Mouse (Mus musculus) lung, embryonic 16.5 days (tissue): ENCODE data around the gene Icam2. TPM values are rescaled to one million over a fixed set of nuclear protein-coding genes. Genes with fewer than 3 reads are reported as not detected.
A peak's percentile ranks its signal among the peaks of the same experiment; 100 is the strongest.
"Not testable (repeated sequence)": the region's sequence is repeated elsewhere in the genome, so short reads cannot be mapped to it uniquely, and the experiment has no call there.

Experiments
- ATAC-seq: fragments of 200-750 bp; cut with Nextera tagmentation; 2 replicates; pipeline ENCODE4 v1.8.0; 2017; ENCODE audit warnings: low read depth, mild to moderate bottlenecking, moderate library complexity
- H3K27ac ChIP-seq: fragments of 300-500 bp; sonication (generic); 2 replicates; pipeline ENCODE4 v1.5.1; 2014; ENCODE audit warnings: mild to moderate bottlenecking, control low read depth, low read length
- H3K27me3 ChIP-seq: fragments of 300-500 bp; sonication (generic); 2 replicates; pipeline ENCODE4 v1.6.1; 2014; ENCODE audit warnings: low read depth, low read length, mixed read lengths; ENCODE audit not compliant: control insufficient read depth, insufficient read depth
- H3K36me3 ChIP-seq: fragments of 300-500 bp; sonication (generic); 2 replicates; pipeline ENCODE4 v1.6.1; 2014; ENCODE audit warnings: low read length; ENCODE audit not compliant: control insufficient read depth, insufficient read depth
- H3K4me1 ChIP-seq: fragments of 300-500 bp; sonication (generic); replicated peaks from 2 replicates; pipeline ENCODE4 v1.6.1; 2014; ENCODE audit warnings: low read length, mixed read lengths; ENCODE audit not compliant: control insufficient read depth, insufficient read depth
- H3K4me2 ChIP-seq: fragments of 300-500 bp; sonication (generic); 2 replicates; pipeline ENCODE4 v1.6.1; 2014; ENCODE audit warnings: low read depth, low read length, control low read depth
- H3K4me3 ChIP-seq: fragments of 300-500 bp; sonication (generic); 2 replicates; pipeline ENCODE4 v1.5.1; 2014; ENCODE audit warnings: mild to moderate bottlenecking, low read length, control low read depth
- H3K9ac ChIP-seq: fragments of 300-500 bp; sonication (generic); 2 replicates; pipeline ENCODE4 v1.6.1; 2014; ENCODE audit warnings: low read length, control low read depth
- H3K9me3 ChIP-seq: fragments of 300-500 bp; sonication (generic); 2 replicates; pipeline ENCODE4 v1.6.1; 2016; ENCODE audit warnings: low read length; ENCODE audit not compliant: control insufficient read depth
- WGBS: fragments of 180-500 bp; shearing (Covaris S2); extraction: QIAGEN DNeasy Blood & Tissue Kit; methylation state at CpG from one replicate; pipeline ENCODE4 v1.1.7; 2014; 5-methylcytosine and 5-hydroxymethylcytosine counted together
- polyA plus RNA-seq: library from polyadenylated mRNA; unstranded; fragments of >200 nt; fragmentation: Nextera tagmentation; extraction: Ambion mirVana; gene quantifications from 2 replicates; pipeline ENCODE4 v1.2.1, GENCODE M21; 2015

Gene Icam2
- polyA plus RNA-seq, 1 experiment from 2014 or later: 108 TPM

DNA sequence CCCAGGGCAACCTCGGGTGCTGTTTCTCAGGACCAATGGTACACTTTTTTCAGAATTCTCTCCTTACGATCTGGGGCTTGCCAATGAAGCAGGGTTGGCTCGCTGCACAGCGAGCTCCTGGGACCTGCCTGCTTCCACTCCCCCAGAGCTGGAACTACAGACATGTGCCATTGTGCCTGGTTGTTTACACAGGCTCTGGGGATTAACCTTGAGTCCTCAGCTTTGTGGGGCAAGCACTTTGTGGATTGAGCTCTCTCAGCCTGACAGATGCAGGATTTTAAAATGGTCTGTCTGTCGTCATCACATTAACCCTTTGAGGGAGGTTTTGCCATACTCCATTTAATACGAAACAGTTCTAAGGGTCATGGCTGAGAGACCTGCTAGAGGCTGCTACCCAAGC, 43.0 kb downstream of the Icam2 start:
- H3K4me2 ChIP-seq: no peak overlapping the region
- no peak overlapping the region for H3K9ac ChIP-seq
- H3K27me3 ChIP-seq: no peaks in the 10 kb centered on the region
- no peak overlapping the region for H3K27ac ChIP-seq
- ATAC-seq: no peak
- H3K4me1 ChIP-seq: no peaks in the 10 kb centered on the region; the same call in 1 of the 2 replicates
- no peaks in the 10 kb centered on the region for H3K36me3 ChIP-seq
- no peaks in the 10 kb centered on the region for H3K9me3 ChIP-seq
- 20% methylated on average over 6 of the region's 6 CpGs for WGBS
- H3K4me3 ChIP-seq: no peak overlapping the region

DNA sequence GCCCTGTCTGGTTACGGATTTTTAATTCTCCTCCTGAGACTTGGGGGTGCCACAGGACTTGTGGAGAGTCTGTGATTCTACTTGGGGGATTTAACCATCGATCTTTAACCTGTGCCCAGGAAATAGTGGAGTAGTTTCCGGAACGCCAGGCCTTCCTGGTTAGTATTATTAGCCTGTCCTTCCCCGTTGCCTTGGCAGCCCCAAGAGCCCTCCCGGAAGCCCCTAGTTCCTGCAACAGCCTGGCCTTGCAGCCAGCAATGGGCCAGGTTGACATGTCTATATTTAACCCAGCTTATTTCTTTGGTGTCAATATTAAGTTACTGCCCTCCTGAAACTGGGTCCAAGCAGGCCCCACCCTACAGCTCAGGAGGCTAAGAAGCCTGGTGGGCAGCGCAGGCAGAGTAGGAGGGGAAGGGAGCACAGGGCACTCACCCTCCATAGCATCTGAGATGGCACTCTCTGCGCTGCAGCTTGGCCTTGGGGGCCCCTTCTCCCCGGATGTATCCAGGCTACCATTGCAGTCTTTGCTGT, 46.8 kb downstream of the Icam2 start:
- Histone ChIP-seq H3K4me1 (peaks cover 3% of the 10 kb centered on the region; the same call in 1 of the 2 replicates), H3K4me2 (no peak overlapping the region), H3K9me3 (no peaks in the 10 kb centered on the region), H3K27ac (no peak overlapping the region), H3K27me3 (no peaks in the 10 kb centered on the region), H3K9ac (no peak overlapping the region), H3K4me3 (no peak overlapping the region), H3K36me3 (no peaks in the 10 kb centered on the region)
- ATAC-seq: no peak
- WGBS: 65% methylated on average over 9 of the region's 9 CpGs

DNA sequence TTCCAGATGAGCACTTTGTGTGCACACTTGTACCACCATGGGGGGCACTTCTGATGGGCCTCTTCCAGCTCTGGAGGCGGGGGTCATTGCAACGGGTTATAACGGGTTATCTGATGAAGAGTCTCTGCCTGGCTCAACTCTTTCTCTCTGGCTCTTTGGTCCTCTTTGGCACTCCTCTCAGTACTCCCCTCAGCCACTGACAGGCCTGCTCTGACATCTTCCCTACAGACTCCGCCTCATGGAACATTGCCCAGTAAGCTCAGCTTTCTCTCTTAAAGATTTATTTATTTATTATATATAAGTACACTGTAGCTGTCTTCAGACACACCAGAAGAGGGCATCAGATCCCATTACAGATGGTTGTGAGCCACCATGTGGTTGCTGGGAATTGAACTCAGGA, 48.6 kb downstream of the Icam2 start:
- H3K27me3 ChIP-seq, H3K9me3 ChIP-seq, H3K27ac ChIP-seq, H3K4me2 ChIP-seq, H3K36me3 ChIP-seq, H3K4me1 ChIP-seq, H3K9ac ChIP-seq, H3K4me3 ChIP-seq: not testable (repeated sequence)
- 66% methylated on average over 4 of the region's 4 CpGs for WGBS
- peak; percentile 57 for ATAC-seq

DNA sequence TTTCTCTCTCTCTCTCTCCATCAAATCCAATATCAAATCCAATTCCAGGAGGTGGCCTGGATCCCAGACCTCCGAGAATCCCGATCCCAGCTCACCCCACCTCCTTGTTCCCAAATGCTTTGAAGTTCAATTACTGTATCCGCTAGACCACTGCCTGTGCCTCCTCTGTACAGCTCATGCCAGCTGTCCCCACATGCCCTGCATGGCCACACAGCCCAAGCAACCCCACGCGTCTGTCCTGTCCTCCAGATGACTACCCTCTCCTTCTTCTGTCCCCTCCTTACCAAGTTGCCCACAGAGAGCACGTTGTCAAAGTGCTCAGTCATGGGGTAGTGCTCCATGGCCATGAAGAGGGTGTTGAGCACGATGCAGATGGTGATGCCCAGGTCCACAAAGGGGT, 49.0 kb downstream of the Icam2 start:
- H3K27ac ChIP-seq: no peak overlapping the region
- no peak overlapping the region for H3K4me2 ChIP-seq
- no peaks in the 10 kb centered on the region for H3K36me3 ChIP-seq
- H3K4me1 ChIP-seq: 0 out of 2 replicates have a peak, but pooled peaks cover 3% of the 10 kb centered on the region
- ATAC-seq: no peak
- H3K9me3 ChIP-seq: no peaks in the 10 kb centered on the region
- no peaks in the 10 kb centered on the region for H3K27me3 ChIP-seq
- WGBS: 71% methylated on average over 7 of the region's 7 CpGs
- no peak overlapping the region for H3K4me3 ChIP-seq
- no peak overlapping the region for H3K9ac ChIP-seq

DNA sequence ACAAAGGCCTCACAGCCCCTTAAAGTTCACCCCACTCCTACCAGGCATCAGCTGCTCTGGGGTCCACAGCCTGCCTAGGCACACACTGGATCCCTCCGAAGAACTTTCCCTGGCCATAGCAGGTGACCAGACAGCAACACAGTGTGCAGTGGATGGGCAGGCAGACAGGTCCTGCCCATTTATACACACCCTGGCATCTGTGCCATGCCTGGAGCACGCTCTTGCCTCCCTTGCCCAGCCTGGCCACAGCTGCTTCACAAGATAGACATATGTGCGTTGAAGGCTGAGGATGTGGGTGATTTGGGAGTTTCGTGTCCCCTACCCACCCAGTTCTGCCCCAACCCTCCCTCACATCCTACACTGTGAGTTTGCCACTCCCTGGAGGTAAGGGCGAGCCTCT, 49.8 kb downstream of the Icam2 start:
- no peak overlapping the region for H3K9ac ChIP-seq
- no peak overlapping the region for H3K4me2 ChIP-seq
- no peaks in the 10 kb centered on the region for H3K27me3 ChIP-seq
- no peaks in the 10 kb centered on the region for H3K9me3 ChIP-seq
- no peak overlapping the region for H3K4me3 ChIP-seq
- 74% methylated on average over 5 of the region's 5 CpGs for WGBS
- no peak overlapping the region for H3K27ac ChIP-seq
- ATAC-seq: no peak
- 0 out of 2 replicates have a peak, but pooled peaks cover 3% of the 10 kb centered on the region for H3K4me1 ChIP-seq
- no peaks in the 10 kb centered on the region for H3K36me3 ChIP-seq

DNA sequence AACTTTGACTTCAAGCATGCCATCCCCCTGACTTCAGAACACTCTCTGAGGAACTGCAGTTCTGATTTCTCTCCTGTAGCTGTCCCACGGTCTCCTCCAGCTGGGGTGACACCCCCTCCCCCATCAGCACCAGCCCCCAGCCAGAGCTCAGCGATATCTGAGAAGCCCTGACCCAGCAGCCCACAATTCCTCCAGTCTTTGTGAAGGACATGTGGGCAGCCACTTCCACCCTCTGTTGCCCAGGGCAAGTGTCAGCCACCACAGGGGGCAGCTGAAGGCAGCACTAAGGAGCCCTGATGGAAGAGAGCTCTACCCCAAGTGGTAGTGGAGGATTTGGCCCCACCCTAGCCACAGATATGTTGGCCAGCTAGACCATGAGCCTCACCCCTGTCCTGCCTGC, 53.8 kb downstream of the Icam2 start:
- no peaks in the 10 kb centered on the region for H3K9me3 ChIP-seq
- no peaks in the 10 kb centered on the region for H3K27me3 ChIP-seq
- no peak for ATAC-seq
- H3K27ac ChIP-seq: no peak overlapping the region
- 2% methylated on average over 2 of the region's 2 CpGs for WGBS
- no peak overlapping the region for H3K4me2 ChIP-seq
- no peaks in the 10 kb centered on the region for H3K36me3 ChIP-seq
- H3K9ac ChIP-seq: no peak overlapping the region
- 0 out of 2 replicates have a peak, but pooled peaks cover 1% of the 10 kb centered on the region for H3K4me1 ChIP-seq
- H3K4me3 ChIP-seq: no peak overlapping the region

DNA sequence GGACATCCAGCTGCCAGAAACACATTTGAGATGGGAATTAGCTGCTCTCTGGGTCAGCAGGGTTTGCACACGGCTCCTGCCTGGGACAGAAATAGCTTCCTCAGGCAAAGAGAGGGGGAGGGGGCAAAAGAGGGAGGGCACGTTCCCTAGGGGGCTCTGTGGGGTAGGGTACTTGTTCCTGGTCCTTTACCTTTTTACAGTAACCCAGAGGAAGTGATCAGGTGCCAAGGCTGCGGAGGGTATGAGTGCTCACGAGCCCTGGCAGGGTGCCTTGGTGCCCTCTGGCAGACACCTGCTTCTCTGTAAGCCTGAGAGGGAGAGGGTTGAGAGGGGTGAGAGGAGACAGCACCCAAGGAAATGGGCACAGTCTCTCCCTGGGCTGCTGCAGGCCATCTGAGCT, 55.4 kb downstream of the Icam2 start:
- 48% methylated on average over 4 of the region's 4 CpGs for WGBS
- Histone ChIP-seq H3K27me3 (no peaks in the 10 kb centered on the region), H3K4me1 (no peaks in the 10 kb centered on the region), H3K36me3 (no peaks in the 10 kb centered on the region), H3K9ac (no peak overlapping the region), H3K27ac (no peak overlapping the region), H3K9me3 (no peaks in the 10 kb centered on the region), H3K4me2 (no peak overlapping the region), H3K4me3 (no peak overlapping the region)
- ATAC-seq: no peak

DNA sequence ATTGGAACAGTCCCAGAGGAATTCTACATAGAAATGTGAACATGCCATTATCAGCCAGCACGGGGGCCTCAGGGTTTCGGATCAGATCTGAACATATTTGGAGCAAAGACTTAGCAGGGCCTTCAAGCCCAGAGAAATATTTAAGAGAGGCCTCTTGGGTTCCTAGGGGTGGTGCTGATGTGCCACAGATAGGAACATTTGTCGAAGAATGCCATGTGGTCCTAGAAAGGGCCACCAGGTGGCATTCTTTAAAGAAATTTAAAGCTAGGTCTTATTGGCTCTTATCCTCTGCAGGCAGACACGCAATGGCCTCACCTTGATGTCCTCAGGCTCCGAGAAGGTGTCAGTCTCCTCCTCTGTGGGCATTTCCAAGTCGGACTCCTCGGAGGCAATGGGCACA, 58.2 kb downstream of the Icam2 start:
- H3K9me3 ChIP-seq: no peaks in the 10 kb centered on the region
- no peaks in the 10 kb centered on the region for H3K36me3 ChIP-seq
- peak; percentile 17; the same call in 1 of the 2 replicates for ATAC-seq
- H3K4me2 ChIP-seq: no peak overlapping the region
- WGBS: 45% methylated on average over 7 of the region's 7 CpGs
- no peak overlapping the region for H3K9ac ChIP-seq
- H3K4me1 ChIP-seq: no peaks in the 10 kb centered on the region
- no peak overlapping the region for H3K4me3 ChIP-seq
- H3K27me3 ChIP-seq: no peaks in the 10 kb centered on the region
- no peak overlapping the region for H3K27ac ChIP-seq

DNA sequence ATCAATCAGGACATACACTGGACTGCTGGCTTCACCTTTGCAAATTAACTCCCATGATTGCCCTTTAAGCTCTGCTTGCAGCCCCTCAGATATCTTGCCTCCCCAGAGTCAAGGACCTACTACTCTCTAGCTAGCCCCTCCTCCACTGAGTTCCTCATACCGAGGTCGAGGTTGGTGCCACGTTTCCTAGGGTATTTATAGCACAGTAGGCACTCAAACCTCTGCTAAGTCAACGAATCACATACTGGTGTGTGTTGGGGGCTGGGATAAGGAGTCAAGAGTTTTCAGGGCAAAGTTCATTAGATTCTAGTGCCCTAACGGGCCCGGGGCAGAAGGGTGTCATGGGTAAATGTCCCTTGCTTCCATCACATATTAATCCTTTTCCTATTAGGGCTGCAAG, 58.7 kb downstream of the Icam2 start:
- no peak overlapping the region for H3K27ac ChIP-seq
- no peaks in the 10 kb centered on the region for H3K27me3 ChIP-seq
- H3K4me3 ChIP-seq: no peak overlapping the region
- no peak overlapping the region for H3K9ac ChIP-seq
- no peaks in the 10 kb centered on the region for H3K9me3 ChIP-seq
- 32% methylated on average over 6 of the region's 6 CpGs for WGBS
- H3K36me3 ChIP-seq: no peaks in the 10 kb centered on the region
- peak; percentile 35 for ATAC-seq
- no peak overlapping the region for H3K4me2 ChIP-seq
- no peaks in the 10 kb centered on the region for H3K4me1 ChIP-seq

DNA sequence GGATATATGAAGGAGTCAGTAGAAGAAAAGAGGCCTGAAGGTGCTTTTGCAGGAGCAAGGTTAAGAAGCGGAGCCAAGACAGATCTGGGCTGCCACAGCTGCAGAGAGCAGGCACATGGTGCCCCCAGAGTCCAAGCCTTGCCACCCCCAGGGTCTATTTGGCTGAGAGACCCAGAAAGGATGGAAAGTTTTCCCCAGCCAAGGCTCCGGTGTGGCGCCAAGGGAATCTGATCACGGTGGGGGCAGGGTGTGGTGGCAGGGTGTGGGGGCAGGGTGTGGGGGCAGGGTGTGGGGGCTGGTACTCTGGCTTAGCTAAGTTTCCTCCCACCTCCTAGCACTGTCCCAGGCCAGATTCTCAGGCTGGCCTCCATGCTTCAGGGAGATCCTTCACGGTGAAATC, 59.4 kb downstream of the Icam2 start:
- no peak overlapping the region for H3K27ac ChIP-seq
- H3K4me1 ChIP-seq: no peaks in the 10 kb centered on the region
- ATAC-seq: no peak
- no peaks in the 10 kb centered on the region for H3K9me3 ChIP-seq
- no peak overlapping the region for H3K4me3 ChIP-seq
- H3K9ac ChIP-seq: no peak overlapping the region
- H3K36me3 ChIP-seq: no peaks in the 10 kb centered on the region
- no peaks in the 10 kb centered on the region for H3K27me3 ChIP-seq
- WGBS: 44% methylated on average over 5 of the region's 5 CpGs
- no peak overlapping the region for H3K4me2 ChIP-seq
